Comparison of ENCODE assay signal across 11 mouse cellular contexts in the genomic region with DNA sequence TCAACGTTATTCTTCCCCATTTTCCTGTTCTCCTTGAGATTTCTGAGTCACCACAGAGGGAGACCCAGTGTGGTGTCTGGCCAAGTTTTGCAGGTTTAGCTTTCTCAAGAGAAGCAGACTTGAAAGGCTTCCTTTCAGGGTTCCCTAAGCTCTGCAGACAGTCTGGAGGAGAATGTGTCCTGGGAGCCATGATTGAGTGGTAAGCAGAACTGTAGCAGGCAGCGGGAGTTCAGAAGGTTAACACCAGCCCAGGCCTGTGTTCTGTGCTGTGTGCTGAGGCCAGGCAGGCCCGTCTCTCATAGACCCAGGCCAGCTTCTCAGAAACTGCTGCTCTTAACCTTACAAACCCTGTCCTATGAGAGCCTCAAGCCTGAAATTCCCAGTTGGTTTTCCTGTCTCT.
DNase-seq lines count a peak whose midpoint lies in the region; ATAC-seq and TF ChIP-seq lines count a peak whose summit lies in the region.
"Had no signal": no experiment of that assay in that cellular context is flagged by ENCODE, and none has a peak within 500 bp of the region (broad histone marks: within the 10 kb centered on the region; RNA-seq: fewer than 3 reads in every experiment).

No protein-coding gene starts in this region.

- no peak for TF ChIP-seq CTCF in gastrocnemius, adult 2 months (IDR thresholded peaks at IDR 0.05)
- TF ChIP-seq CTCF in kidney, postnatal 0 days (IDR thresholded peaks at IDR 0.05; ENCODE audit: low read depth) = no peak
- no peak for TF ChIP-seq CTCF in cerebellum, adult 2 months (IDR thresholded peaks at IDR 0.05; ENCODE audit: borderline replicate concordance, insufficient read depth, low read depth, low read length)

- no peak overlapping the region for H3K4me2 ChIP-seq in kidney, postnatal 0 days (ENCODE audit: low read length)
- H3K4me2 ChIP-seq in limb, embryonic 15.5 days = no peak overlapping the region
- H3K4me2 ChIP-seq: liver, embryonic 13.5 days had no signal

- no peak for DNase-seq in gastrocnemius, adult 2 months
- no peak for DNase-seq in gastrocnemius, postnatal 4 days (ENCODE audit: low spot score in 2 of 2)
- no peak for DNase-seq in kidney, postnatal 0 days (ENCODE audit: low spot score)
- DNase-seq in kidney, postnatal 36 days = no peak
- peak; percentile 35 for DNase-seq in adrenal gland, postnatal 36 days
- DNase-seq in thymus, postnatal 36 days = no peak
- no peak for DNase-seq in cerebellum, adult 2 months
- DNase-seq: gastrocnemius, postnatal 25 days; liver, embryonic 13.5 days had no signal

- no peaks in the 10 kb centered on the region for H3K27me3 ChIP-seq in kidney, postnatal 0 days (ENCODE audit: insufficient read depth, low read length)
- H3K27me3 ChIP-seq in limb, embryonic 15.5 days = no peaks in the 10 kb centered on the region
- H3K27me3 ChIP-seq in cerebellum, adult 2 months (ENCODE audit: control insufficient read depth, insufficient read depth, low read length) = no peaks in the 10 kb centered on the region
- H3K27me3 ChIP-seq: liver, embryonic 13.5 days had no signal

- intact Hi-C loops in gastrocnemius, adult 2 months (cut with DNase I) = no loop called here

- H3K4me3 ChIP-seq in gastrocnemius, adult 2 months = no peak overlapping the region
- H3K4me3 ChIP-seq in kidney, postnatal 0 days (replicated peaks; ENCODE audit: low read depth, low read length) = no peak overlapping the region
- no peak overlapping the region for H3K4me3 ChIP-seq in limb, embryonic 15.5 days
- H3K4me3 ChIP-seq in cerebellum, adult 2 months (replicated peaks; ENCODE audit: insufficient read depth, low read depth, low read length) = no peak overlapping the region
- H3K4me3 ChIP-seq: erythroblast, embryonic 14.5 days; liver, embryonic 13.5 days had no signal

- H3K4me1 ChIP-seq in kidney, postnatal 0 days (replicated peaks; ENCODE audit: insufficient read depth, low read length) = 0 out of 2 replicates have a peak, but pooled peaks cover 9% of the 10 kb centered on the region
- H3K4me1 ChIP-seq in limb, embryonic 15.5 days = peaks cover 16% of the 10 kb centered on the region
- H3K4me1 ChIP-seq in cerebellum, adult 2 months (ENCODE audit: control insufficient read depth, insufficient read depth, low read length) = no peaks in the 10 kb centered on the region

- 23% methylated on average over 3 of the region's 3 CpGs for WGBS in kidney, postnatal 0 days
- WGBS in limb, embryonic 15.5 days = 36% methylated on average over 3 of the region's 3 CpGs
- 77% methylated on average over 3 of the region's 3 CpGs for WGBS in cerebellum, adult 2 months

- no peak for TF ChIP-seq POLR2A in cerebellum, adult 2 months (IDR thresholded peaks at IDR 0.05; ENCODE audit: borderline replicate concordance, insufficient read depth, low read length)

- no peaks in the 10 kb centered on the region for H3K36me3 ChIP-seq in kidney, postnatal 0 days (ENCODE audit: insufficient read depth, low read length)
- H3K36me3 ChIP-seq in limb, embryonic 15.5 days = no peaks in the 10 kb centered on the region
- H3K36me3 ChIP-seq: liver, embryonic 13.5 days had no signal

- ATAC-seq in kidney, postnatal 0 days (replicated peaks; ENCODE audit: low FRiP score, low read depth) = no peak
- no peak; the same call in 1 of the 2 replicates for ATAC-seq in limb, embryonic 15.5 days (ENCODE audit: insufficient number of reproducible peaks, low FRiP score, low TSS enrichment, low read depth)

- H3K9me3 ChIP-seq in kidney, postnatal 0 days (replicated peaks; ENCODE audit: low read length) = no peaks in the 10 kb centered on the region
- H3K9me3 ChIP-seq in limb, embryonic 15.5 days = no peaks in the 10 kb centered on the region
- H3K9me3 ChIP-seq: liver, embryonic 13.5 days had no signal

- H3K27ac ChIP-seq in gastrocnemius, adult 2 months = 0 out of 2 replicates have a peak overlapping the region, but pooled peaks have one; percentile 38
- H3K27ac ChIP-seq in kidney, postnatal 0 days = peak overlapping the region; percentile 60; the same call in 1 of the 2 replicates
- H3K27ac ChIP-seq in limb, embryonic 15.5 days = peak overlapping the region; percentile 58; the same call in 1 of the 2 replicates
- H3K27ac ChIP-seq in cerebellum, adult 2 months (ENCODE audit: insufficient read depth, low read length) = no peak overlapping the region
- H3K27ac ChIP-seq: liver, embryonic 13.5 days had no signal

- H3K9ac ChIP-seq in kidney, postnatal 0 days (ENCODE audit: low read depth, low read length) = no peak overlapping the region
- no peak overlapping the region for H3K9ac ChIP-seq in limb, embryonic 15.5 days
- H3K9ac ChIP-seq: liver, embryonic 13.5 days had no signal

Comparison
In these comparisons a context has a peak if more than half of its experiments do, and no peak if none do; other contexts are left out.
1. DNase-seq: peak in adrenal gland, postnatal 36 days (2 of 2); none in gastrocnemius, adult 2 months (single experiment), gastrocnemius, postnatal 4 days (0 of 2), kidney, postnatal 0 days (single experiment), kidney, postnatal 36 days (0 of 2), thymus, postnatal 36 days (0 of 2) and cerebellum, adult 2 months (0 of 2).